Mouse (Mus musculus): ENCODE data around the gene Mrpl58.

DNA sequence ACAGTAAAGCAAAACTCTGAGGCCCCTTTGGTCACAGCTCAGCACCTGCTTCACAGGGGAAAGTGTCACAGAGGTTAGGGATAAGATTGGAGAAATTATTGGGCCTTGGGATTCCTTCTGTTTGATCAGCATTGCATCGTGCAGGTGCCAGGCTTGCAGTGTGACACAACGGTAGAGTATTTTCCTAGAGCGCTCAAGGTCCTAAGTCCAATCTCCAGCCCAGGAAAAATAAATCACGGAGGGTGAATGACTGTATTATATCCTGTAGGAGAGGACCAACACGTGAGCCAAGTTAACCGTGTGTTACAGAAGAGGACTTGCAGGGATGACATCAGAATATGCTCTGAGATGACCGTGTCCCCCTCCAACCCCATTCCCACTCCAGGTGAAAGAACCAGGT is 46.6 kb downstream of the Mrpl58 start:
- TF ChIP-seq POLR2A (IDR thresholded peaks at IDR 0.05; ENCODE audit: extremely low read depth, insufficient read depth, low read length) (no peak), CTCF (IDR thresholded peaks at IDR 0.05; ENCODE audit: extremely low read depth, insufficient read depth, low read length) (no peak)
